Mouse (Mus musculus): ENCODE measurements around the gene Enpp4. TPM values are rescaled to one million over a fixed set of nuclear protein-coding genes. Genes with fewer than 3 reads are reported as not detected.

Gene Enpp4
- total and polyA plus RNA-seq, 2 experiments from 2014 or later, result 9.0 to 9.3 TPM

- DNase-seq (ENCODE audit: low spot score), result no peak
These were observed 28.3 kb downstream of the Enpp4 start for GRCm38 (mm10) chr17:44077146-44077842.

GRCm38 (mm10) chr17:44076051-44076680 lies 29.4 kb downstream of the Enpp4 start:
- no peaks in the 10 kb centered on the region; the same call in 1 of the 2 replicates for H3K4me1 ChIP-seq (ENCODE audit: control insufficient read depth, insufficient read depth)
- no peak overlapping the region for H3K4me3 ChIP-seq (ENCODE audit: low read depth, low read length)
- no peaks in the 10 kb centered on the region for H3K27me3 ChIP-seq (ENCODE audit: control insufficient read depth, insufficient read depth, low read length)
- H3K9me3 ChIP-seq (replicated peaks; ENCODE audit: control insufficient read depth, low read length), result no peaks in the 10 kb centered on the region
- TF ChIP-seq EP300 (IDR thresholded peaks at IDR 0.05; ENCODE audit: low read depth) (no peak), CTCF (IDR thresholded peaks at IDR 0.05; ENCODE audit: low read depth) (peak; percentile 67)
- WGBS, result 39% methylated on average over 6 of the region's 6 CpGs
- H3K9ac ChIP-seq (replicated peaks; ENCODE audit: low read depth, low read length), result no peak overlapping the region
- no peak overlapping the region; the same call in 1 of the 2 replicates for H3K4me2 ChIP-seq (ENCODE audit: low read depth, low read length)
- DNase-seq (ENCODE audit: low spot score) (peak; percentile 58), ATAC-seq (ENCODE audit: insufficient read depth, low read depth) (no peak)
- H3K36me3 ChIP-seq (replicated peaks; ENCODE audit: control insufficient read depth, insufficient read depth, low read length), result 0 out of 2 replicates have a peak, but pooled peaks cover 3% of the 10 kb centered on the region
- no peak overlapping the region for H3K27ac ChIP-seq (ENCODE audit: low read depth)

More at GRCm38 (mm10) chr17:44077146-44077842, 28.3 kb downstream of the Enpp4 start:
- no peak overlapping the region for H3K27ac ChIP-seq (ENCODE audit: low read depth)
- no peaks in the 10 kb centered on the region; the same call in 1 of the 2 replicates for H3K4me1 ChIP-seq (ENCODE audit: control insufficient read depth, insufficient read depth)
- ATAC-seq (ENCODE audit: insufficient read depth, low read depth), result no peak
- 0 out of 2 replicates have a peak, but pooled peaks cover 3% of the 10 kb centered on the region for H3K36me3 ChIP-seq (replicated peaks; ENCODE audit: control insufficient read depth, insufficient read depth, low read length)
- no peak overlapping the region for H3K4me3 ChIP-seq (ENCODE audit: low read depth, low read length)
- 64% methylated on average over 12 of the region's 12 CpGs for whole genome bisulfite sequencing
- H3K27me3 ChIP-seq (ENCODE audit: control insufficient read depth, insufficient read depth, low read length), result no peaks in the 10 kb centered on the region
- H3K9me3 ChIP-seq (replicated peaks; ENCODE audit: control insufficient read depth, low read length), result no peaks in the 10 kb centered on the region
- H3K9ac ChIP-seq (replicated peaks; ENCODE audit: low read depth, low read length), result no peak overlapping the region
- TF ChIP-seq EP300 (IDR thresholded peaks at IDR 0.05; ENCODE audit: low read depth) (no peak), CTCF (IDR thresholded peaks at IDR 0.05; ENCODE audit: low read depth) (no peak)
- H3K4me2 ChIP-seq (ENCODE audit: low read depth, low read length), result no peak overlapping the region

DNA sequence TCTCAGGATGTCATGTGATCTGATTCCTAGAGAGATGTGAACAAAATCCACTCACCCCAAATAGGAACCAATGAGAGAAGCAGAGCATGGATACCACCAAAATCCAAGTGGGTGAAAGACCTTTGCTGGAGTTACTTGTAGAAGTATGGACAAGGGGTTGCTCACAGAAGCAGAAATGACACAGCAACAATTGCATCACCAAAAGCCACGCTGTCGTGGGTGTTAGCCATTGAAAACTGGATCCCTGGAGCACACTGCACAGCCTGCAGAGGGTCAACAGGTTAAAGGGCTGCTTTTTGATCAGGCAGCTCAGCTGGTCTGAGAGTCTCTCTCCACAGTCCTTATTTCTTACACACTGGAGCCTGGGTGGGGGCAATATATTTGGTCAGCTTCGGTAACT lies 30.0 kb downstream of the Enpp4 start:
- Histone ChIP-seq H3K27ac (ENCODE audit: low read depth) (no peak overlapping the region), H3K9me3 (replicated peaks; ENCODE audit: control insufficient read depth, low read length) (no peaks in the 10 kb centered on the region), H3K4me3 (ENCODE audit: low read depth, low read length) (no peak overlapping the region), H3K4me2 (ENCODE audit: low read depth, low read length) (no peak overlapping the region), H3K4me1 (ENCODE audit: control insufficient read depth, insufficient read depth) (no peaks in the 10 kb centered on the region; the same call in 1 of the 2 replicates), H3K27me3 (ENCODE audit: control insufficient read depth, insufficient read depth, low read length) (no peaks in the 10 kb centered on the region), H3K36me3 (replicated peaks; ENCODE audit: control insufficient read depth, insufficient read depth, low read length) (no peaks in the 10 kb centered on the region), H3K9ac (replicated peaks; ENCODE audit: low read depth, low read length) (no peak overlapping the region)
- DNase-seq (ENCODE audit: low spot score), result no peak
- TF ChIP-seq EP300 (IDR thresholded peaks at IDR 0.05; ENCODE audit: low read depth), result no peak
- TF ChIP-seq CTCF (IDR thresholded peaks at IDR 0.05; ENCODE audit: low read depth), result no peak
- 84% methylated on average over 3 of the region's 3 CpGs for WGBS
- ATAC-seq (ENCODE audit: insufficient read depth, low read depth), result no peak

DNA sequence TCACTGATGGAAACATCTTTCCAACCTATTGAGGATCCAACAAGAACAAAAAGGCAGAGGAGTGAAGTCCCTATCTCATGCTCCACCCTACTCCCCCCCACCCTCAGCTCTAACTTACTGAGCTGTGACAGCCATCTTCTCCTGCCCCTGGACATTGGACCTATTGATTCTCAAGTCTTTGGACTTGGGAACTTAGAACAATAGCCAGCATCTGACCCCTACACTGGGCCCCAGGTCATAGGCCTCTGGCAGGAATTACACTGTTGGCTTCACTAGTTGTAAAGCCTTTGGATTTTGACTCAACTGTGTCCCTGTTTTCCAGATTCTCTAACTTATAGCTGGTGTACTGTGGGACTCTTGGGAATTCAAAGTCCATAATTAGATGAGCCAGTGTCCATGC lies 33.9 kb downstream of the Enpp4 start:
- no peaks in the 10 kb centered on the region for H3K4me1 ChIP-seq (ENCODE audit: control insufficient read depth, insufficient read depth)
- no peak overlapping the region for H3K27ac ChIP-seq (ENCODE audit: low read depth)
- no peak overlapping the region for H3K9ac ChIP-seq (replicated peaks; ENCODE audit: low read depth, low read length)
- no peak for ATAC-seq (ENCODE audit: insufficient read depth, low read depth)
- H3K4me3 ChIP-seq (ENCODE audit: low read depth, low read length), result no peak overlapping the region
- H3K36me3 ChIP-seq (replicated peaks; ENCODE audit: control insufficient read depth, insufficient read depth, low read length), result no peaks in the 10 kb centered on the region
- no peak overlapping the region for H3K4me2 ChIP-seq (ENCODE audit: low read depth, low read length)
- no peak for DNase-seq (ENCODE audit: low spot score)
- no peaks in the 10 kb centered on the region for H3K27me3 ChIP-seq (ENCODE audit: control insufficient read depth, insufficient read depth, low read length)
- H3K9me3 ChIP-seq (replicated peaks; ENCODE audit: control insufficient read depth, low read length), result no peaks in the 10 kb centered on the region
- no peak for TF ChIP-seq CTCF (IDR thresholded peaks at IDR 0.05; ENCODE audit: low read depth)
- no peak for TF ChIP-seq EP300 (IDR thresholded peaks at IDR 0.05; ENCODE audit: low read depth)

DNA sequence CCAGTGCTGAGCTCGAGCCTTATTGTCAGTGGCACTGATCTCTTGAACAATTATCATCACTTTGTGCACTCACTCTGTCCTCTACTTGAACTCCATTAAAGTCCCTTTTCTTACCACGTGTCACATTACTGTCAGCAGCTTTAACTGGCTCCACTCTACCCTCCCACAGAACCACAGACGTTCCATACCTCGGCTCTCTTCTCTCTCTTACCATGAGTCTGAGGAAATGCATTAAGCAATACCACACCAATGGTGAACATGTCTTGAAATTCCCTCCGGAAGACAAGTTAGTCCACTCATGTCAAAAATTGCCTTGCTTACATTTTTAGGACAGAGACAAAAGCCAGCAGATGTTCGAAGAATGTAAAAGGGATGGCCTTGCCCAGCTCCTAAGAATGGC lies 36.7 kb downstream of the Enpp4 start:
- 65% methylated on average over 6 of the region's 6 CpGs for WGBS
- Histone ChIP-seq H3K27me3 (ENCODE audit: control insufficient read depth, insufficient read depth, low read length) (no peaks in the 10 kb centered on the region), H3K27ac (ENCODE audit: low read depth) (no peak overlapping the region), H3K4me2 (ENCODE audit: low read depth, low read length) (no peak overlapping the region), H3K36me3 (replicated peaks; ENCODE audit: control insufficient read depth, insufficient read depth, low read length) (no peaks in the 10 kb centered on the region), H3K9ac (replicated peaks; ENCODE audit: low read depth, low read length) (no peak overlapping the region), H3K4me1 (ENCODE audit: control insufficient read depth, insufficient read depth) (no peaks in the 10 kb centered on the region), H3K9me3 (replicated peaks; ENCODE audit: control insufficient read depth, low read length) (no peaks in the 10 kb centered on the region), H3K4me3 (ENCODE audit: low read depth, low read length) (no peak overlapping the region)
- no peak for ATAC-seq (ENCODE audit: insufficient read depth, low read depth)
- TF ChIP-seq CTCF (IDR thresholded peaks at IDR 0.05; ENCODE audit: low read depth) (no peak), EP300 (IDR thresholded peaks at IDR 0.05; ENCODE audit: low read depth) (no peak)
- no peak for DNase-seq (ENCODE audit: low spot score)
